Mouse (Mus musculus) kidney, embryonic 15.5 days (tissue): ENCODE data around the gene Specc1l. TPM values are rescaled to one million over a fixed set of nuclear protein-coding genes. Genes with fewer than 3 reads are reported as not detected.
"Not testable (repeated sequence)": the region's sequence is repeated elsewhere in the genome, so short reads cannot be mapped to it uniquely, and the experiment has no call there.

Experiments
- ATAC-seq: fragments of 200-750 bp; cut with Nextera tagmentation; replicated peaks from 2 replicates; pipeline ENCODE4 v1.8.0; 2017; ENCODE audit warnings: moderate TSS enrichment; ENCODE audit not compliant: low FRiP score
- H3K27ac ChIP-seq: fragments of 300-500 bp; sonication (generic); 2 replicates; pipeline ENCODE4 v1.5.1; 2015; ENCODE audit warnings: mild to moderate bottlenecking, inconsistent platforms
- H3K27me3 ChIP-seq: fragments of 300-500 bp; sonication (generic); 2 replicates; pipeline ENCODE4 v1.6.1; 2015; ENCODE audit warnings: inconsistent platforms
- H3K36me3 ChIP-seq: fragments of 300-500 bp; sonication (generic); 2 replicates; pipeline ENCODE4 v1.6.1; 2015; ENCODE audit warnings: inconsistent platforms
- H3K4me1 ChIP-seq: fragments of 300-500 bp; sonication (generic); 2 replicates; pipeline ENCODE4 v1.6.1; 2015; ENCODE audit warnings: inconsistent platforms
- H3K4me2 ChIP-seq: fragments of 300-500 bp; sonication (generic); 2 replicates; pipeline ENCODE4 v1.6.1; 2015; ENCODE audit warnings: moderate library complexity, mild to moderate bottlenecking, inconsistent platforms
- H3K4me3 ChIP-seq: fragments of 300-500 bp; sonication (generic); replicated peaks from 2 replicates; pipeline ENCODE4 v1.5.1; 2015; ENCODE audit warnings: mild to moderate bottlenecking, inconsistent platforms
- H3K9ac ChIP-seq: fragments of 300-500 bp; sonication (generic); 2 replicates; pipeline ENCODE4 v1.6.1; 2015; ENCODE audit warnings: mild to moderate bottlenecking, inconsistent platforms
- H3K9me3 ChIP-seq: fragments of 300-500 bp; sonication (generic); replicated peaks from 2 replicates; pipeline ENCODE4 v1.6.1; 2016; ENCODE audit warnings: inconsistent platforms
- WGBS: fragments of 180-500 bp; shearing (Covaris S2); methylation state at CpG from one replicate; pipeline ENCODE4 v1.1.7; 2015; ENCODE audit warnings: mixed read lengths; 5-methylcytosine and 5-hydroxymethylcytosine counted together
- polyA plus RNA-seq: library from polyadenylated mRNA; unstranded; fragments of >200 nt; fragmentation: Nextera tagmentation; extraction: Ambion mirVana; gene quantifications from 2 replicates; pipeline ENCODE4 v1.2.1, GENCODE M21; 2015

Specc1l gene
- polyA plus RNA-seq, 1 experiment from 2014 or later, result 34.1 TPM

GRCm38 (mm10) chr10:75289392-75289791 is 77.5 kb downstream of the Specc1l start:
- H3K27ac ChIP-seq, result no peak overlapping the region
- no peak overlapping the region for H3K4me2 ChIP-seq
- no peaks in the 10 kb centered on the region for H3K27me3 ChIP-seq
- no peak overlapping the region for H3K9ac ChIP-seq
- peaks cover 9% of the 10 kb centered on the region for H3K4me1 ChIP-seq
- peaks cover 43% of the 10 kb centered on the region for H3K36me3 ChIP-seq
- no peak overlapping the region for H3K4me3 ChIP-seq
- H3K9me3 ChIP-seq, result no peaks in the 10 kb centered on the region
- 39% methylated on average over 4 of the region's 4 CpGs for WGBS
- ATAC-seq, result no peak

- ATAC-seq, result no peak
- WGBS, result 90% methylated on average over 5 of the region's 5 CpGs
Observed at GRCm38 (mm10) chr10:75290650-75291049, 78.8 kb downstream of the Specc1l start.

GRCm38 (mm10) chr10:75291338-75291737 is 79.5 kb downstream of the Specc1l start:
- no peaks in the 10 kb centered on the region for H3K9me3 ChIP-seq
- H3K36me3 ChIP-seq, result peaks cover 58% of the 10 kb centered on the region
- no peak overlapping the region for H3K4me2 ChIP-seq
- no peak overlapping the region for H3K9ac ChIP-seq
- H3K27ac ChIP-seq, result no peak overlapping the region
- 91% methylated on average over 1 of the region's 1 CpGs for WGBS
- peaks cover 11% of the 10 kb centered on the region for H3K4me1 ChIP-seq
- no peaks in the 10 kb centered on the region for H3K27me3 ChIP-seq
- ATAC-seq, result no peak
- H3K4me3 ChIP-seq, result no peak overlapping the region

More at GRCm38 (mm10) chr10:75290650-75291049, 78.8 kb downstream of the Specc1l start:
- Histone ChIP-seq H3K4me2 (no peak overlapping the region), H3K4me3 (no peak overlapping the region), H3K27me3 (no peaks in the 10 kb centered on the region), H3K27ac (no peak overlapping the region), H3K4me1 (peaks cover 11% of the 10 kb centered on the region), H3K9ac (no peak overlapping the region), H3K36me3 (peaks cover 51% of the 10 kb centered on the region), H3K9me3 (no peaks in the 10 kb centered on the region)

GRCm38 (mm10) chr10:75292206-75292605 is 80.3 kb downstream of the Specc1l start:
- not testable (repeated sequence) for H3K4me1 ChIP-seq, H3K27me3 ChIP-seq, H3K27ac ChIP-seq, H3K9ac ChIP-seq, ATAC-seq, H3K4me2 ChIP-seq, H3K4me3 ChIP-seq, H3K9me3 ChIP-seq
- H3K36me3 ChIP-seq, result peaks cover 62% of the 10 kb centered on the region
- WGBS, result 91% methylated on average over 8 of the region's 8 CpGs

- Histone ChIP-seq H3K9ac (no peak overlapping the region), H3K4me1 (peaks cover 8% of the 10 kb centered on the region), H3K4me2 (no peak overlapping the region), H3K4me3 (no peak overlapping the region), H3K27me3 (no peaks in the 10 kb centered on the region), H3K9me3 (no peaks in the 10 kb centered on the region), H3K36me3 (peaks cover 56% of the 10 kb centered on the region), H3K27ac (no peak overlapping the region)
- 74% methylated on average over 3 of the region's 3 CpGs for WGBS
- no peak for ATAC-seq
Observed at GRCm38 (mm10) chr10:75293288-75293687, 81.4 kb downstream of the Specc1l start.

- Histone ChIP-seq H3K4me1 (peaks cover 13% of the 10 kb centered on the region), H3K36me3 (peaks cover 60% of the 10 kb centered on the region), H3K27me3 (no peaks in the 10 kb centered on the region), H3K9ac (no peak overlapping the region), H3K9me3 (no peaks in the 10 kb centered on the region), H3K4me2 (no peak overlapping the region), H3K4me3 (no peak overlapping the region), H3K27ac (0 out of 2 replicates have a peak overlapping the region, but pooled peaks have one; percentile 18)
- ATAC-seq, result no peak
- WGBS, result 40% methylated on average over 4 of the region's 4 CpGs
Observed at GRCm38 (mm10) chr10:75294362-75294761, 82.5 kb downstream of the Specc1l start.

GRCm38 (mm10) chr10:75294926-75295325 is 83.1 kb downstream of the Specc1l start:
- H3K9me3 ChIP-seq, result no peaks in the 10 kb centered on the region
- no peak overlapping the region for H3K9ac ChIP-seq
- peaks cover 58% of the 10 kb centered on the region for H3K36me3 ChIP-seq
- H3K27me3 ChIP-seq, result no peaks in the 10 kb centered on the region
- H3K27ac ChIP-seq, result no peak overlapping the region
- H3K4me1 ChIP-seq, result peaks cover 18% of the 10 kb centered on the region
- no peak overlapping the region for H3K4me2 ChIP-seq
- WGBS, result 61% methylated on average over 4 of the region's 4 CpGs
- no peak for ATAC-seq
- H3K4me3 ChIP-seq, result no peak overlapping the region

- Histone ChIP-seq H3K4me3 (no peak overlapping the region), H3K36me3 (peaks cover 65% of the 10 kb centered on the region), H3K4me2 (no peak overlapping the region), H3K27me3 (no peaks in the 10 kb centered on the region), H3K9ac (no peak overlapping the region), H3K4me1 (peaks cover 20% of the 10 kb centered on the region), H3K27ac (no peak overlapping the region), H3K9me3 (no peaks in the 10 kb centered on the region)
- no peak for ATAC-seq
- 91% methylated on average over 5 of the region's 5 CpGs for WGBS
Observed at GRCm38 (mm10) chr10:75298608-75299007, 86.7 kb downstream of the Specc1l start.

- Histone ChIP-seq H3K9ac (no peak overlapping the region), H3K4me3 (no peak overlapping the region), H3K9me3 (no peaks in the 10 kb centered on the region), H3K27ac (0 out of 2 replicates have a peak overlapping the region, but pooled peaks have one; percentile 13), H3K27me3 (no peaks in the 10 kb centered on the region), H3K4me2 (no peak overlapping the region), H3K36me3 (peaks cover 63% of the 10 kb centered on the region), H3K4me1 (peaks cover 26% of the 10 kb centered on the region)
- ATAC-seq, result no peak
- 66% methylated on average over 5 of the region's 5 CpGs for WGBS
Observed at GRCm38 (mm10) chr10:75299785-75300418, 88.0 kb downstream of the Specc1l start.

- no peak overlapping the region for H3K4me2 ChIP-seq
- no peak for ATAC-seq
- peaks cover 27% of the 10 kb centered on the region for H3K4me1 ChIP-seq
- no peak overlapping the region for H3K9ac ChIP-seq
- peaks cover 56% of the 10 kb centered on the region for H3K36me3 ChIP-seq
- H3K27me3 ChIP-seq, result no peaks in the 10 kb centered on the region
- no peak overlapping the region for H3K27ac ChIP-seq
- no peaks in the 10 kb centered on the region for H3K9me3 ChIP-seq
- WGBS, result 91% methylated on average over 12 of the region's 12 CpGs
- H3K4me3 ChIP-seq, result no peak overlapping the region
Observed at GRCm38 (mm10) chr10:75301195-75301806, 89.4 kb downstream of the Specc1l start.

- Histone ChIP-seq H3K4me1 (peaks cover 27% of the 10 kb centered on the region), H3K4me3 (no peak overlapping the region), H3K27me3 (no peaks in the 10 kb centered on the region), H3K4me2 (no peak overlapping the region), H3K9ac (no peak overlapping the region), H3K27ac (no peak overlapping the region), H3K36me3 (peaks cover 58% of the 10 kb centered on the region), H3K9me3 (no peaks in the 10 kb centered on the region)
- ATAC-seq, result no peak
- 93% methylated on average over 4 of the region's 4 CpGs for WGBS
Observed at GRCm38 (mm10) chr10:75301937-75302336, 90.1 kb downstream of the Specc1l start.

GRCm38 (mm10) chr10:75302536-75302935 is 90.7 kb downstream of the Specc1l start:
- ATAC-seq, result no peak
- Histone ChIP-seq H3K4me2 (no peak overlapping the region), H3K9me3 (no peaks in the 10 kb centered on the region), H3K9ac (no peak overlapping the region), H3K4me3 (no peak overlapping the region), H3K36me3 (peaks cover 64% of the 10 kb centered on the region), H3K27me3 (no peaks in the 10 kb centered on the region), H3K27ac (no peak overlapping the region), H3K4me1 (peaks cover 27% of the 10 kb centered on the region)
- 90% methylated on average over 4 of the region's 4 CpGs for WGBS
